Mouse (Mus musculus) c-Kit-positive CD71-positive TER-119-positive erythroid progenitor cells, embryonic 14.5 days (primary cell): ENCODE results near the gene Htr6.

Experiments used
- DNase-seq: peaks from one replicate; pipeline ENCODE4 v3.0.0-alpha.2; 2013; ENCODE audit warnings: low spot score

The Htr6 gene

GRCm38 (mm10) chr4:139086984-139087383 is 11.6 kb upstream of the Htr6 start:
- no peak for DNase-seq

GRCm38 (mm10) chr4:139086037-139086436 is 10.7 kb upstream of the Htr6 start:
- DNase-seq: peak; percentile 78

GRCm38 (mm10) chr4:139085337-139085736 is 10.0 kb upstream of the Htr6 start:
- DNase-seq: no peak

- DNase-seq: no peak
Measured at GRCm38 (mm10) chr4:139082790-139083564, 7.6 kb upstream of the Htr6 start.

GRCm38 (mm10) chr4:139081270-139081931 is 6.0 kb upstream of the Htr6 start:
- DNase-seq: no peak

GRCm38 (mm10) chr4:139080259-139080658 is 4.9 kb upstream of the Htr6 start:
- DNase-seq: no peak

- DNase-seq: no peak
Measured at GRCm38 (mm10) chr4:139079439-139079838, 4.1 kb upstream of the Htr6 start.

- DNase-seq: no peak
Measured at GRCm38 (mm10) chr4:139078726-139079125, 3.4 kb upstream of the Htr6 start.

- DNase-seq: no peak
Measured at GRCm38 (mm10) chr4:139078313-139078712, 2.9 kb upstream of the Htr6 start.

GRCm38 (mm10) chr4:139075915-139076314 is 545 bp upstream of the Htr6 start:
- DNase-seq: no peak

- DNase-seq: no peak
Measured at GRCm38 (mm10) chr4:139074060-139074459, 1.3 kb downstream of the Htr6 start.

- no peak for DNase-seq
Measured at GRCm38 (mm10) chr4:139068287-139068686, 7.1 kb downstream of the Htr6 start.

- DNase-seq: no peak
Measured at GRCm38 (mm10) chr4:139064831-139065230, 10.5 kb downstream of the Htr6 start.

- DNase-seq: no peak
Measured at GRCm38 (mm10) chr4:139059569-139059968, 15.8 kb downstream of the Htr6 start.

GRCm38 (mm10) chr4:139058029-139058428 is 17.3 kb downstream of the Htr6 start:
- no peak for DNase-seq

- no peak for DNase-seq
Measured at GRCm38 (mm10) chr4:139057291-139057690, 18.1 kb downstream of the Htr6 start.

- no peak for DNase-seq
Measured at GRCm38 (mm10) chr4:139055744-139056143, 19.6 kb downstream of the Htr6 start.

- no peak for DNase-seq
Measured at GRCm38 (mm10) chr4:139055336-139055735, 20.0 kb downstream of the Htr6 start.

- no peak for DNase-seq
Measured at GRCm38 (mm10) chr4:139054300-139054923, 21.0 kb downstream of the Htr6 start.

GRCm38 (mm10) chr4:139053391-139053790 is 22.0 kb downstream of the Htr6 start:
- DNase-seq: no peak

- no peak for DNase-seq
Measured at GRCm38 (mm10) chr4:139052796-139053195, 22.6 kb downstream of the Htr6 start.

GRCm38 (mm10) chr4:139048518-139048917 is 26.9 kb downstream of the Htr6 start:
- DNase-seq: no peak

- no peak for DNase-seq
Measured at GRCm38 (mm10) chr4:139046354-139046753, 29.0 kb downstream of the Htr6 start.
